Mouse (Mus musculus): ENCODE data around the gene Emilin1. TPM values are rescaled to one million over a fixed set of nuclear protein-coding genes. Genes with fewer than 3 reads are reported as not detected.

Gene Emilin1
- polyA plus RNA-seq, 1 experiment from 2014 or later: 233 TPM

DNA sequence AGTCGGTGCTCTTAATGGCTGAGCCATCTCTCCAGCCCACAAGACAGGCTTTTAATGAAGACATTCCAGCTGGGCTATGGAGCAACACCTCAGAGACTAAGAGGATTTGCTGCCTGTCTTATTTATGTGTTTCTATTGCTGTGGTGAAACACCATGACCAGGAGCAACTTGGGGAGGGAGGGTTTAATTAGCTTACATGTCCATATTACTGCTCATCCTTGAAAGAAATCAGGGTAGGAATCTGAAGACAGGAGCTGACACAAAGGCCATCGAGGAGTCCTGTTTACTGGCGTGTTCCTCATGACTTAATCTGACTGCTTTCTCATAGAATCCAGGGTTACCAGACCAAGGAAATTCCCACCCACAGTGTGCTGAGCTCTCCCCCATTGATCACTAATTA lies 50.7 kb downstream of the Emilin1 start:
- H3K9me3 ChIP-seq: no peaks in the 10 kb centered on the region
- WGBS: 78% methylated on average over 3 of the region's 3 CpGs
- H3K9ac ChIP-seq: no peak overlapping the region
- no peak overlapping the region for H3K4me3 ChIP-seq
- no peaks in the 10 kb centered on the region for H3K27me3 ChIP-seq
- H3K4me2 ChIP-seq: no peak overlapping the region
- peaks cover 11% of the 10 kb centered on the region for H3K4me1 ChIP-seq
- H3K36me3 ChIP-seq: no peaks in the 10 kb centered on the region
- no peak overlapping the region for H3K27ac ChIP-seq
- ATAC-seq (ENCODE audit: borderline replicate concordance, extremely low read depth, low FRiP score, low TSS enrichment): no peak

DNA sequence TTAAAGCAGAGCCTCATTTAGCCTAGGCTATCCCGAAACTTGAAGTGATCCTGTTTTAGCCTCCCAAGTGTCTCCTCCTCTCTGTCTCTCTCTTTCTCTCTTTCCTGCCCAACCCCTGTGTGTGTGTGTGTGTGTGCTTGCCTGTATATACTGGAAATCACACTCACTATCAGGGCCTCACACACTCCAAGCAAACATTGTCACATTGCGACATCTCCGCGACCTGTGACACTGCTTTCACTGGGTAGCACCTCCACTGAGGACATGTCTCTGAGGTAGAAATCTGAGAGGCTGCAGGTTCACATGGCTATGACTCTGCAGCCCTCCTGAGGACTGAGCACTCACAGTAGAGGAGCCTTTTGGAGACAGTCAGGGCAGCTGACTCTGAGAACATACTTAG lies 53.0 kb downstream of the Emilin1 start:
- no peaks in the 10 kb centered on the region for H3K27me3 ChIP-seq
- H3K9me3 ChIP-seq: no peaks in the 10 kb centered on the region
- H3K9ac ChIP-seq: no peak overlapping the region
- H3K36me3 ChIP-seq: no peaks in the 10 kb centered on the region
- ATAC-seq (ENCODE audit: borderline replicate concordance, extremely low read depth, low FRiP score, low TSS enrichment): no peak
- WGBS: 82% methylated on average over 4 of the region's 4 CpGs
- H3K27ac ChIP-seq: no peak overlapping the region
- H3K4me3 ChIP-seq: no peak overlapping the region
- no peak overlapping the region for H3K4me2 ChIP-seq
- H3K4me1 ChIP-seq: no peaks in the 10 kb centered on the region

DNA sequence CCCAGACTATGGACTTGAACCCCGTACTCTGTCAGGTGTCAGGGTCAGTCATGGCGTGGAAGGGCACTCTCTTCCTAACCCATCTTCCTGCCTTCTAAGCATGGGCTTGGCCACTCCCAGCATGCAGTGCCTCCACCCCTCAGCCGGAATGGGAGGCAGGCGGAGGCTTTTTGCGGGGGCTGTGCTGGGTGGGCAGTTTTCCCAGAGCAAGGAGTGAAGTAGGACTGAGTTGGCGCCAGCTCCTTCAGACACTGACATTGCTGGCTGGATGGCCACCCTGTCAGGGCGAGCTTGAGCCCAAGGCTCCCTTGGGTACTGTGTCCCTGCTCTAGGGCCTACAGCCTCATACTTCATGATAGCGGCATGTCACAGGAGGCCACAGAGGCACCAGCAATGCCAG lies 55.2 kb downstream of the Emilin1 start, which contains the start of gene Tcf23:
Gene Tcf23 (plus strand): TSS at position 247 of the 400 bp plus-strand sequence.
- no peak within 1 kb of the TSS for H3K27ac ChIP-seq
- H3K4me3 ChIP-seq: no peak within 1 kb of the TSS
- 39% methylated on average over 8 of the region's 8 CpGs for WGBS
- H3K27me3 ChIP-seq: no peaks in the 10 kb centered on the region
- no peak for ATAC-seq (ENCODE audit: borderline replicate concordance, extremely low read depth, low FRiP score, low TSS enrichment)
- no peaks in the 10 kb centered on the region for H3K36me3 ChIP-seq
- H3K4me2 ChIP-seq: no peak within 1 kb of the TSS
- H3K9me3 ChIP-seq: no peaks in the 10 kb centered on the region
- no peak within 1 kb of the TSS for H3K9ac ChIP-seq
- H3K4me1 ChIP-seq: no peaks in the 10 kb centered on the region

DNA sequence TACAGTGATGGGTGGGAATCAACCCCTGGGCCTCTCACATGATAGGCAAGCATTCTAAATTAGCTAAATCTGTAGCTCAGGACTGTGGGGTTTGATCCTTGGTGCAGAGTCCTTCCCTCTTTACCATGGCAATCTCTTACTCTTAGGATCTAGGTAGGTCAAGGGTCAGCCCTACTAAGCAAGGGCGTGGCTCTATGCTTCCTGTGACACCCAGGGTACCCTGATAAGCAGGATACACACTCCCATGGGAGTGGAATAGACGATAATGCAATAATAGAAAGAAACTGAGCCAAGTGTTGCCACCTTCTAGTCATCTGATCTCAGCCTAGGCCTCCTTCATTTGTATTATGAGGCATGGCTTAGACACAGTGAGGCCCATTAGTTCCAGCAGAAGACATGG lies 56.2 kb downstream of the Emilin1 start:
- H3K9me3 ChIP-seq: no peaks in the 10 kb centered on the region
- 61% methylated on average over 2 of the region's 2 CpGs for WGBS
- H3K27ac ChIP-seq: no peak overlapping the region
- H3K36me3 ChIP-seq: no peaks in the 10 kb centered on the region
- H3K4me2 ChIP-seq: no peak overlapping the region
- H3K4me1 ChIP-seq: 0 out of 2 replicates have a peak, but pooled peaks cover 5% of the 10 kb centered on the region
- no peak overlapping the region for H3K4me3 ChIP-seq
- no peak overlapping the region for H3K9ac ChIP-seq
- ATAC-seq (ENCODE audit: borderline replicate concordance, extremely low read depth, low FRiP score, low TSS enrichment): no peak
- H3K27me3 ChIP-seq: no peaks in the 10 kb centered on the region

Other genes starting within 250 kb of the Emilin1 start
- gene Cenpa, start 246.6 kb upstream of the Emilin1 start, polyA plus RNA-seq (2015; fragmentation: Nextera tagmentation; extraction: Ambion mirVana): 332 and 343 TPM in 2 replicates
- 4.8 and 5.3 TPM in 2 replicates for gene Dpysl5, start 201.8 kb upstream of the Emilin1 start, polyA plus RNA-seq (2015; fragmentation: Nextera tagmentation; extraction: Ambion mirVana)
- gene Mapre3, start 98.8 kb upstream of the Emilin1 start, polyA plus RNA-seq (2015; fragmentation: Nextera tagmentation; extraction: Ambion mirVana): 19.4 and 21.7 TPM in 2 replicates
- gene Tmem214, start 45.4 kb upstream of the Emilin1 start, polyA plus RNA-seq (2015; fragmentation: Nextera tagmentation; extraction: Ambion mirVana): 78.4 and 79.8 TPM in 2 replicates
- gene Agbl5, start 24.7 kb upstream of the Emilin1 start, polyA plus RNA-seq (2015; fragmentation: Nextera tagmentation; extraction: Ambion mirVana): 20.4 and 21.0 TPM in 2 replicates
- gene Ost4, start 5.6 kb upstream of the Emilin1 start, polyA plus RNA-seq (2015; fragmentation: Nextera tagmentation; extraction: Ambion mirVana): 421 and 449 TPM in 2 replicates
- gene Khk, start 8.0 kb downstream of the Emilin1 start, polyA plus RNA-seq (2015; fragmentation: Nextera tagmentation; extraction: Ambion mirVana): 11.8 and 14.6 TPM in 2 replicates
- 2.3 and 2.4 TPM in 2 replicates for gene Cgref1, start 32.2 kb downstream of the Emilin1 start, polyA plus RNA-seq (2015; fragmentation: Nextera tagmentation; extraction: Ambion mirVana)
- 135 TPM in 2 replicates for gene Preb, start 47.0 kb downstream of the Emilin1 start, polyA plus RNA-seq (2015; fragmentation: Nextera tagmentation; extraction: Ambion mirVana)
- 0.29 and 0.35 TPM in 2 replicates for gene Tcf23, start 55.3 kb downstream of the Emilin1 start, polyA plus RNA-seq (2015; fragmentation: Nextera tagmentation; extraction: Ambion mirVana)
- gene Atraid, start 134.9 kb downstream of the Emilin1 start, polyA plus RNA-seq (2015; fragmentation: Nextera tagmentation; extraction: Ambion mirVana): 149 and 154 TPM in 2 replicates
- gene Slc5a6, start 135.5 kb downstream of the Emilin1 start, polyA plus RNA-seq (2015; fragmentation: Nextera tagmentation; extraction: Ambion mirVana): 7.8 and 8.1 TPM in 2 replicates
- 27.5 and 29.6 TPM in 2 replicates for gene Cad, start 141.4 kb downstream of the Emilin1 start, polyA plus RNA-seq (2015; fragmentation: Nextera tagmentation; extraction: Ambion mirVana)
- not detected in 2 replicates for gene Dnajc5g, start 192.9 kb downstream of the Emilin1 start, polyA plus RNA-seq (2015; fragmentation: Nextera tagmentation; extraction: Ambion mirVana)
- 0.25 and 0.29 TPM in 2 replicates for gene Slc30a3, start 194.8 kb downstream of the Emilin1 start, polyA plus RNA-seq (2015; fragmentation: Nextera tagmentation; extraction: Ambion mirVana)
- 0.36 and 0.70 TPM in 2 replicates for gene Trim54, start 203.3 kb downstream of the Emilin1 start, polyA plus RNA-seq (2015; fragmentation: Nextera tagmentation; extraction: Ambion mirVana)
- gene Ucn, start 225.4 kb downstream of the Emilin1 start, polyA plus RNA-seq (2015; fragmentation: Nextera tagmentation; extraction: Ambion mirVana): not detected in 2 replicates
- gene Mpv17, start 240.8 kb downstream of the Emilin1 start, polyA plus RNA-seq (2015; fragmentation: Nextera tagmentation; extraction: Ambion mirVana): 51.3 and 60.6 TPM in 2 replicates

Measured in lung, embryonic 15.5 days (tissue).